Mouse (Mus musculus) stomach, postnatal 0 days (tissue): ENCODE results near the gene Olfr961. TPM values are rescaled to one million over a fixed set of nuclear protein-coding genes. Genes with fewer than 3 reads are reported as not detected.

ENCODE experiments used
- ATAC-seq: fragments of 200-750 bp; cut with Nextera tagmentation; 2 replicates; pipeline ENCODE4 v1.8.0; 2017; ENCODE audit not compliant: low FRiP score, low TSS enrichment
- DNase-seq: peaks from one replicate; pipeline ENCODE4 v3.0.0-alpha.2; 2016; ENCODE audit warnings: low spot score
- H3K27ac ChIP-seq: fragments of 300-500 bp; sonication (generic); replicated peaks from 2 replicates; pipeline ENCODE4 v1.5.1; 2014; ENCODE audit warnings: mild to moderate bottlenecking, control low read depth
- H3K27me3 ChIP-seq: fragments of 300-500 bp; sonication (generic); 2 replicates; pipeline ENCODE4 v1.6.1; 2014; ENCODE audit warnings: low read length; ENCODE audit not compliant: control insufficient read depth, insufficient read depth
- H3K36me3 ChIP-seq: fragments of 300-500 bp; sonication (generic); 2 replicates; pipeline ENCODE4 v1.6.1; 2014; ENCODE audit warnings: low read length, mixed read lengths; ENCODE audit not compliant: control insufficient read depth, insufficient read depth
- H3K4me1 ChIP-seq: fragments of 300-500 bp; sonication (generic); replicated peaks from 2 replicates; pipeline ENCODE4 v1.6.1; 2014; ENCODE audit warnings: antibody characterized with exemption; ENCODE audit not compliant: control insufficient read depth, insufficient read depth
- H3K4me2 ChIP-seq: fragments of 300-500 bp; sonication (generic); replicated peaks from 2 replicates; pipeline ENCODE4 v1.6.1; 2014; ENCODE audit warnings: low read depth, mild to moderate bottlenecking, control low read depth, moderate library complexity
- H3K4me3 ChIP-seq: fragments of 300-500 bp; sonication (generic); 2 replicates; pipeline ENCODE4 v1.5.1; 2014; ENCODE audit warnings: low read depth, low read length, control low read depth
- H3K9ac ChIP-seq: fragments of 300-500 bp; sonication (generic); 2 replicates; pipeline ENCODE4 v1.6.1; 2014; ENCODE audit warnings: mild to moderate bottlenecking, low read length, control low read depth, mixed read lengths
- H3K9me3 ChIP-seq: fragments of 300-500 bp; sonication (generic); 2 replicates; pipeline ENCODE4 v1.6.1; 2016; ENCODE audit warnings: low read length; ENCODE audit not compliant: control insufficient read depth
- CTCF ChIP-seq: IDR thresholded peaks from 2 replicates; pipeline ENCODE4 v1.5.1; 2016; ENCODE audit warnings: antibody characterized with exemption, low read depth, mild to moderate bottlenecking, moderate library complexity
- EP300 ChIP-seq: optimal IDR thresholded peaks from 2 replicates; pipeline ENCODE3; 2016; ENCODE audit warnings: antibody characterized with exemption
- WGBS: fragments of 180-500 bp; shearing (Covaris S2); extraction: QIAGEN DNeasy Blood & Tissue Kit; methylation state at CpG from one replicate; pipeline ENCODE4 v1.1.7; 2014; 5-methylcytosine and 5-hydroxymethylcytosine counted together
- polyA plus RNA-seq: library from polyadenylated mRNA; unstranded; fragments of >200 nt; fragmentation: Nextera tagmentation; extraction: Ambion mirVana; gene quantifications from 2 replicates; pipeline ENCODE4 v1.2.1, GENCODE M21; 2015

Olfr961 gene
- polyA plus RNA-seq: not detected in 2 replicates

GRCm38 (mm10) chr9:39644785-39645184, at the start of gene Olfr961:
Gene Olfr961, plus strand, starts transcription at chr9:39645085.
- TF ChIP-seq EP300 (no peak), CTCF (no peak)
- Histone ChIP-seq H3K9ac (no peak within 1 kb of the TSS), H3K9me3 (no peaks in the 10 kb centered on the region), H3K4me3 (no peak within 1 kb of the TSS), H3K27me3 (no peaks in the 10 kb centered on the region), H3K4me2 (no peak within 1 kb of the TSS), H3K27ac (no peak within 1 kb of the TSS), H3K4me1 (no peaks in the 10 kb centered on the region), H3K36me3 (no peaks in the 10 kb centered on the region)
- DNase-seq (no peak), ATAC-seq (no peak)

GRCm38 (mm10) chr9:39602536-39603332, 42.2 kb upstream of the Olfr961 start:
- no peak overlapping the region for H3K27ac ChIP-seq
- H3K4me3 ChIP-seq: peak overlapping the region; percentile 34
- 2% methylated on average over 19 of the region's 19 CpGs for WGBS
- peak; percentile 40 for DNase-seq
- H3K9me3 ChIP-seq: no peaks in the 10 kb centered on the region
- no peaks in the 10 kb centered on the region for H3K36me3 ChIP-seq
- ATAC-seq: peak; percentile 65; the same call in 1 of the 2 replicates
- no peaks in the 10 kb centered on the region for H3K27me3 ChIP-seq
- H3K4me2 ChIP-seq: peak overlapping the region; percentile 62
- H3K9ac ChIP-seq: 0 out of 2 replicates have a peak overlapping the region, but pooled peaks have one; percentile 18
- TF ChIP-seq EP300 (no peak), CTCF (no peak)
- H3K4me1 ChIP-seq: no peaks in the 10 kb centered on the region

GRCm38 (mm10) chr9:39603333-39603845, 41.5 kb upstream of the Olfr961 start:
- ATAC-seq (no peak), DNase-seq (peak; percentile 33)
- TF ChIP-seq CTCF (no peak), EP300 (no peak)
- peak overlapping the region; percentile 34 for H3K4me3 ChIP-seq
- no peak overlapping the region for H3K27ac ChIP-seq
- H3K9ac ChIP-seq: 0 out of 2 replicates have a peak overlapping the region, but pooled peaks have one; percentile 18
- WGBS: under 1% methylated on average over 9 of the region's 9 CpGs
- H3K27me3 ChIP-seq: no peaks in the 10 kb centered on the region
- no peaks in the 10 kb centered on the region for H3K36me3 ChIP-seq
- no peaks in the 10 kb centered on the region for H3K9me3 ChIP-seq
- no peaks in the 10 kb centered on the region for H3K4me1 ChIP-seq
- H3K4me2 ChIP-seq: peak overlapping the region; percentile 62

GRCm38 (mm10) chr9:39603999-39604453, 40.9 kb upstream of the Olfr961 start, which contains the start of gene AW551984:
Gene AW551984, minus strand, starts transcription at chr9:39604403.
- Histone ChIP-seq H3K27ac (no peak within 1 kb of the TSS), H3K4me3 (peak within 1 kb of the TSS; percentile 34), H3K4me2 (peak within 1 kb of the TSS; percentile 62), H3K9me3 (no peaks in the 10 kb centered on the region), H3K27me3 (no peaks in the 10 kb centered on the region), H3K36me3 (no peaks in the 10 kb centered on the region), H3K9ac (0 out of 2 replicates have a peak within 1 kb of the TSS, but pooled peaks have one; percentile 18), H3K4me1 (no peaks in the 10 kb centered on the region)
- ATAC-seq (peak; percentile 65; the same call in 1 of the 2 replicates), DNase-seq (peak; percentile 23)
- 0% methylated on average over 8 of the region's 8 CpGs for WGBS
- TF ChIP-seq EP300 (no peak), CTCF (no peak)

GRCm38 (mm10) chr9:39608497-39608896, 36.4 kb upstream of the Olfr961 start:
- no peak overlapping the region for H3K4me2 ChIP-seq
- H3K9ac ChIP-seq: no peak overlapping the region
- no peaks in the 10 kb centered on the region for H3K9me3 ChIP-seq
- no peak overlapping the region for H3K4me3 ChIP-seq
- no peaks in the 10 kb centered on the region for H3K27me3 ChIP-seq
- no peak for ATAC-seq
- no peak overlapping the region for H3K27ac ChIP-seq
- TF ChIP-seq EP300: no peak
- TF ChIP-seq CTCF: no peak
- H3K4me1 ChIP-seq: no peaks in the 10 kb centered on the region
- H3K36me3 ChIP-seq: no peaks in the 10 kb centered on the region
- no peak for DNase-seq

- Histone ChIP-seq H3K36me3 (no peaks in the 10 kb centered on the region), H3K27ac (no peak within 1 kb of the TSS), H3K9ac (no peak within 1 kb of the TSS), H3K4me1 (no peaks in the 10 kb centered on the region), H3K27me3 (no peaks in the 10 kb centered on the region), H3K4me2 (no peak within 1 kb of the TSS), H3K4me3 (no peak within 1 kb of the TSS), H3K9me3 (no peaks in the 10 kb centered on the region)
- 65% methylated on average over 3 of the region's 3 CpGs for WGBS
- DNase-seq (no peak), ATAC-seq (no peak)
- TF ChIP-seq EP300: no peak
- no peak for TF ChIP-seq CTCF
Observed at GRCm38 (mm10) chr9:39610355-39610754, 34.5 kb upstream of the Olfr961 start, which contains the start of gene Olfr148. Gene Olfr148, plus strand, starts transcription at chr9:39610655.
